Mouse (Mus musculus) stomach, embryonic 14.5 days (tissue): Measurements from ENCODE around the gene Upb1. TPM values are rescaled to one million over a fixed set of nuclear protein-coding genes. Genes with fewer than 3 reads are reported as not detected.
"Not testable (repeated sequence)": the region's sequence is repeated elsewhere in the genome, so short reads cannot be mapped to it uniquely, and the experiment has no call there.

Experiments used
- ATAC-seq: fragments of 200-750 bp; cut with Nextera tagmentation; 2 replicates; pipeline ENCODE4 v1.8.0; 2017; ENCODE audit warnings: low read depth, moderate TSS enrichment; ENCODE audit not compliant: insufficient number of reproducible peaks, insufficient read depth, low FRiP score
- H3K27ac ChIP-seq: fragments of 300-500 bp; sonication (generic); 2 replicates; pipeline ENCODE4 v1.5.1; 2014; ENCODE audit warnings: mild to moderate bottlenecking, low read length, moderate library complexity, mixed read lengths
- H3K27me3 ChIP-seq: fragments of 300-500 bp; sonication (generic); 2 replicates; pipeline ENCODE4 v1.6.1; 2014; ENCODE audit warnings: low read length, control low read depth, mixed read lengths; ENCODE audit not compliant: control insufficient read depth, insufficient read depth
- H3K36me3 ChIP-seq: fragments of 300-500 bp; sonication (generic); 2 replicates; pipeline ENCODE4 v1.6.1; 2014; ENCODE audit warnings: mild to moderate bottlenecking, control low read depth, low read length, moderate library complexity, mixed read lengths; ENCODE audit not compliant: control insufficient read depth, insufficient read depth
- H3K4me1 ChIP-seq: fragments of 300-500 bp; sonication (generic); 2 replicates; pipeline ENCODE4 v1.6.1; 2014; ENCODE audit warnings: low read length, control low read depth, mixed read lengths; ENCODE audit not compliant: control insufficient read depth, insufficient read depth
- H3K4me2 ChIP-seq: fragments of 300-500 bp; sonication (generic); replicated peaks from 2 replicates; pipeline ENCODE4 v1.6.1; 2014; ENCODE audit warnings: low read depth, low read length, control low read depth
- H3K4me3 ChIP-seq: fragments of 300-500 bp; sonication (generic); 2 replicates; pipeline ENCODE4 v1.5.1; 2014; ENCODE audit warnings: low read depth, low read length, control low read depth
- H3K9ac ChIP-seq: fragments of 300-500 bp; sonication (generic); replicated peaks from 2 replicates; pipeline ENCODE4 v1.6.1; 2014; ENCODE audit warnings: low read depth, mild to moderate bottlenecking, control low read depth, low read length, moderate library complexity, mixed read lengths
- H3K9me3 ChIP-seq: fragments of 300-500 bp; sonication (generic); 2 replicates; pipeline ENCODE4 v1.6.1; 2016; ENCODE audit warnings: low read depth, low read length, control low read depth; ENCODE audit not compliant: control insufficient read depth
- WGBS: fragments of 180-500 bp; shearing (Covaris S2); extraction: QIAGEN DNeasy Blood & Tissue Kit; methylation state at CpG from one replicate; pipeline ENCODE4 v1.1.7; 2014; 5-methylcytosine and 5-hydroxymethylcytosine counted together
- polyA plus RNA-seq: library from polyadenylated mRNA; unstranded; fragments of >200 nt; fragmentation: Nextera tagmentation; extraction: Ambion mirVana; gene quantifications from 2 replicates; pipeline ENCODE4 v1.2.1, GENCODE M21; 2014

Upb1 gene
- polyA plus RNA-seq, 1 experiment from 2014 or later: 0.95 TPM

DNA sequence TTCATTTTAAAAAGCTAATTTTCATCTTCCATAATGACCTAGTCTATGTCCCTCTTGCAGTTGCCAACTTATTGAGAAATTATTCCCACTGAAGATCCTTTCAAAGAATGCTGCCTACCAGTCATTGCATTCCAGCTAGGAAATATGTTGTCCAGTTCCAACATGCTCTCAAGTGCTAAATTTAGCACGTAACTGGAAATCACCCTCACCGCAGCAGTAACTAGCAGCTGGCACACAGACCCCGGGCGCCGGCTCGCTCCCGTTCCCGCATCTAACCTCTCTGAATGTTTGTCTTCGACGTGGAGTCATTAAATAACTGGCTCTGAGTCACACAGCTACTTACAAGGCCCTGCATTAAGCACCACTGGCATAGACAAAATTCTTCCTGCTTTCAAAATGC, 22.2 kb upstream of the Upb1 start:
- H3K36me3 ChIP-seq: no peaks in the 10 kb centered on the region
- H3K9ac ChIP-seq: no peak overlapping the region
- H3K27me3 ChIP-seq: no peaks in the 10 kb centered on the region
- H3K9me3 ChIP-seq: no peaks in the 10 kb centered on the region
- H3K4me2 ChIP-seq: no peak overlapping the region
- no peak overlapping the region for H3K4me3 ChIP-seq
- ATAC-seq: no peak
- H3K27ac ChIP-seq: no peak overlapping the region
- H3K4me1 ChIP-seq: no peaks in the 10 kb centered on the region
- WGBS: 69% methylated on average over 10 of the region's 10 CpGs

- ATAC-seq: no peak
- Histone ChIP-seq H3K9ac (no peak overlapping the region), H3K4me1 (no peaks in the 10 kb centered on the region), H3K4me2 (no peak overlapping the region), H3K27me3 (no peaks in the 10 kb centered on the region), H3K27ac (no peak overlapping the region), H3K36me3 (no peaks in the 10 kb centered on the region), H3K4me3 (no peak overlapping the region), H3K9me3 (no peaks in the 10 kb centered on the region)
- WGBS: 83% methylated on average over 2 of the region's 2 CpGs
Measured at GRCm38 (mm10) chr10:75390156-75390555, 10.8 kb upstream of the Upb1 start.

- no peaks in the 10 kb centered on the region for H3K4me1 ChIP-seq
- ATAC-seq: no peak
- no peak overlapping the region for H3K9ac ChIP-seq
- 84% methylated on average over 4 of the region's 4 CpGs for WGBS
- H3K4me2 ChIP-seq: no peak overlapping the region
- no peaks in the 10 kb centered on the region for H3K9me3 ChIP-seq
- no peak overlapping the region for H3K27ac ChIP-seq
- H3K27me3 ChIP-seq: no peaks in the 10 kb centered on the region
- no peak overlapping the region for H3K4me3 ChIP-seq
- no peaks in the 10 kb centered on the region for H3K36me3 ChIP-seq
Measured at GRCm38 (mm10) chr10:75390832-75391231, 10.1 kb upstream of the Upb1 start.

DNA sequence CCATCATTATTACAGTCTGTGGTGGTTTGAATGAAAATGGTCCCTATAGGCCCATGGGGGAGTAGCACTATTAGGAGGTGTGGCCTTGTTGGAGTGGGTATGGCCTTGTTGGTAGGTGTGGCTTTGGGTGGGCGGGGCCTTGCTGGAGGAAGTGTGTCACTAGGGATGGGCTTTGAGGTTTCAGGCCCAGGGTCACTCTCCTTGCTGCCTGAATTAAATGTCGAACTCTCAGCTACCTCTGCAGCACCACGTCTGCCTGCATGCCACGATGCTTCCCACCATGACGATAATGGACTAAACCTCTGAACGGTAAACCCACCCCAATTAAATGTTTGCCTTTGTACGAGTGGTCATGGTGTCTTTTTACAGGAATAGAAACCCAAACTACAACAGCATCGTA, 6.1 kb upstream of the Upb1 start:
- no peak overlapping the region for H3K4me3 ChIP-seq
- ATAC-seq: no peak
- H3K4me1 ChIP-seq: no peaks in the 10 kb centered on the region
- no peak overlapping the region for H3K9ac ChIP-seq
- no peak overlapping the region for H3K27ac ChIP-seq
- 86% methylated on average over 8 of the region's 8 CpGs for WGBS
- no peaks in the 10 kb centered on the region for H3K9me3 ChIP-seq
- no peak overlapping the region for H3K4me2 ChIP-seq
- H3K36me3 ChIP-seq: no peaks in the 10 kb centered on the region
- H3K27me3 ChIP-seq: no peaks in the 10 kb centered on the region

GRCm38 (mm10) chr10:75396966-75397365, 3.9 kb upstream of the Upb1 start:
- no peaks in the 10 kb centered on the region for H3K9me3 ChIP-seq
- H3K4me2 ChIP-seq: no peak overlapping the region
- no peaks in the 10 kb centered on the region for H3K36me3 ChIP-seq
- WGBS: 38% methylated on average over 14 of the region's 14 CpGs
- H3K27me3 ChIP-seq: no peaks in the 10 kb centered on the region
- no peak for ATAC-seq
- no peaks in the 10 kb centered on the region for H3K4me1 ChIP-seq
- H3K4me3 ChIP-seq: no peak overlapping the region
- no peak overlapping the region for H3K9ac ChIP-seq
- H3K27ac ChIP-seq: no peak overlapping the region

DNA sequence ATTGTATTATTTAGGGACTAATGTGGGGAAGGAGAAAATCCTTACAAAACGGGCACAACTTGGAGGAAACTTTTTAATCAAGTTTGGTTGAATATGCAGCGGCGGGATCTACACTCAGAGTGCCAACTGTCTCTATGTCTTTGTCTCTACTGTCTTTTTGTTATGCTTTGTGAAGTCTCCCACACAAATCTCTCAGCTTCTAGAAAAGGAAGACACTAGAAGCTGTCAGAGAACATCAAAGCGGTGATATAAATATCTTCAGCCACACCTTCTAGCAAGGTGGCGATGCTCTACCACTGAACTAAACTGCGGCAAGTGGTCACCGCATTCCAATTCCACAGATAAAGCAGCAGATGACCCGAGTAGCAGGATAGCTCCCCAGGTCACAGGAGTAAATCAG, 5.0 kb downstream of the Upb1 start:
- no peaks in the 10 kb centered on the region for H3K36me3 ChIP-seq
- no peaks in the 10 kb centered on the region for H3K9me3 ChIP-seq
- H3K4me1 ChIP-seq: 0 out of 2 replicates have a peak, but pooled peaks cover 2% of the 10 kb centered on the region
- no peak overlapping the region for H3K4me3 ChIP-seq
- no peak for ATAC-seq
- H3K9ac ChIP-seq: no peak overlapping the region
- H3K27ac ChIP-seq: no peak overlapping the region
- 85% methylated on average over 8 of the region's 8 CpGs for WGBS
- H3K27me3 ChIP-seq: no peaks in the 10 kb centered on the region
- H3K4me2 ChIP-seq: no peak overlapping the region

- 40% methylated on average over 13 of the region's 13 CpGs for WGBS
- Histone ChIP-seq H3K4me3 (no peak overlapping the region), H3K4me2 (no peak overlapping the region), H3K9me3 (no peaks in the 10 kb centered on the region), H3K4me1 (0 out of 2 replicates have a peak, but pooled peaks cover 2% of the 10 kb centered on the region), H3K27me3 (no peaks in the 10 kb centered on the region), H3K36me3 (no peaks in the 10 kb centered on the region), H3K9ac (no peak overlapping the region), H3K27ac (no peak overlapping the region)
- ATAC-seq: no peak
Measured at GRCm38 (mm10) chr10:75406755-75407154, 5.8 kb downstream of the Upb1 start.

DNA sequence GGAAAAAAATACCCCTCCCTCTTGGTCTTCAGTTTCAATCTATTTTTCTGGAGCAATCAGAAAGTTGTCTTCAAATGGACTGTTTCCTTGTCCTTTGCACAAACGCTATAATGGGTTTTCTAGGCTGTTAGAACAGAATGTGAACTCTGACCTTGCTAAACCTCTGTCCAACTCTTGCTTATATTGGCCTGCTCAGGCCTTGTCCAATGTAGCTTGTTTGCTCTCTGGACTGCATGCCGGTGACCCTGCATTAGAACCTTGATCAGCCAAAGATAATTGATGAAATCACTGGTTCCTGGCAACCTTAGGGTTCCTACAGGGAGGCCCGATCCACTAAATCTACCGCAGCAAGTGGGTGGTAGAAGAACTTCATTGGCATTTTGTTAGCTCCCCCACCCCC, 6.8 kb downstream of the Upb1 start:
- H3K9ac ChIP-seq: no peak overlapping the region
- 0 out of 2 replicates have a peak, but pooled peaks cover 2% of the 10 kb centered on the region for H3K4me1 ChIP-seq
- H3K36me3 ChIP-seq: no peaks in the 10 kb centered on the region
- WGBS: 60% methylated on average over 4 of the region's 4 CpGs
- H3K9me3 ChIP-seq: no peaks in the 10 kb centered on the region
- H3K27ac ChIP-seq: no peak overlapping the region
- ATAC-seq: no peak
- H3K4me3 ChIP-seq: no peak overlapping the region
- no peaks in the 10 kb centered on the region for H3K27me3 ChIP-seq
- no peak overlapping the region for H3K4me2 ChIP-seq

DNA sequence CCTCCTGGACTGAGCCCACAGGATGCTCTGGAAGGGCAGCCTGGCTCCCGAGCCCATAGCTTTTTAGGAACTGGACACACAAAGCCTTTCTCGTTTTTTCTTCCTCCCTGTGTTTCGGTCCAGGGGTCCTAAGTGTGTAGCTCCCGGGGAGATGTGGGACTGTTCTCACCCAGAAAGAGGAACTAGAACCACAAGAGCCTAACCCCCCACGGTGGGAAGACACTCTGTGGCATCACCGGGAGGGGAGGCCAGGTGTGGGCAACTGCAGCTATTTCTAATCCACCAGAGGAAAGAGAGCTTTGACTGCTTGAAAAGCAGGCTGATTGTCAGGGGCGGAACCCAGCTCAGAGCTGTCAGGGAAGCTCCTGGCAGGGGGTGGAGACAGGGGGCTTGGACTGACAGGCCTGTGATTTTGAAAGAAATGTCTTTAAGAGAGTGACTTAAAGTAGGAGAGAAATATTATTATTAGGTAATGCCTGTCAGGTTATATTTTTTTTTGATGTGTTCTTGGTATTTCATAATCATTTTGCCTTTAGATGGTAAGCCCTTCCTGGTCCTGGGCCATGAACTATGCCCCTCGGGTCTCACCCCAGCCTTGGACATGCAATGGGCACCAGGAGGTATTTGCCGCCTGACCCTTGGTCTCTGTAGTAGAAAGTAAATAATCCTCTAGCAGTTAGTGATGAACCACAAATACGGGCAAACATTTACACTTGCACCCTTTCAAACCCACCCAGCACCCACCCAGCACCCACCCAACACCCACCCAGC, 10.6 kb downstream of the Upb1 start:
- H3K4me1 ChIP-seq, ATAC-seq, H3K4me3 ChIP-seq, H3K27ac ChIP-seq, H3K9ac ChIP-seq, H3K27me3 ChIP-seq, H3K4me2 ChIP-seq, H3K36me3 ChIP-seq, H3K9me3 ChIP-seq: not testable (repeated sequence)
- WGBS: 45% methylated on average over 9 of the region's 10 CpGs
